Mouse (Mus musculus): ENCODE measurements around the gene Cmss1. TPM values are rescaled to one million over a fixed set of nuclear protein-coding genes. Genes with fewer than 3 reads are reported as not detected.

Gene Cmss1
- polyA plus RNA-seq, 1 experiment: 10.1 TPM

- DNase-seq (ENCODE audit: low read depth): no peak
- TF ChIP-seq POLR2A (IDR thresholded peaks at IDR 0.05; ENCODE audit: borderline replicate concordance, extremely low read depth, insufficient read depth, insufficient read length, poor library complexity, severe bottlenecking): no peak
- no peak for TF ChIP-seq CTCF (IDR thresholded peaks at IDR 0.05; ENCODE audit: borderline replicate concordance, extremely low read depth, insufficient read depth, insufficient read length)
Observed at GRCm38 (mm10) chr16:57543243-57543642, 63.4 kb downstream of the Cmss1 start.

GRCm38 (mm10) chr16:57536511-57536910 is 70.2 kb downstream of the Cmss1 start:
- no peak for TF ChIP-seq CTCF (IDR thresholded peaks at IDR 0.05; ENCODE audit: borderline replicate concordance, extremely low read depth, insufficient read depth, insufficient read length)
- TF ChIP-seq POLR2A (IDR thresholded peaks at IDR 0.05; ENCODE audit: borderline replicate concordance, extremely low read depth, insufficient read depth, insufficient read length, poor library complexity, severe bottlenecking): no peak
- no peak for DNase-seq (ENCODE audit: low read depth)

DNA sequence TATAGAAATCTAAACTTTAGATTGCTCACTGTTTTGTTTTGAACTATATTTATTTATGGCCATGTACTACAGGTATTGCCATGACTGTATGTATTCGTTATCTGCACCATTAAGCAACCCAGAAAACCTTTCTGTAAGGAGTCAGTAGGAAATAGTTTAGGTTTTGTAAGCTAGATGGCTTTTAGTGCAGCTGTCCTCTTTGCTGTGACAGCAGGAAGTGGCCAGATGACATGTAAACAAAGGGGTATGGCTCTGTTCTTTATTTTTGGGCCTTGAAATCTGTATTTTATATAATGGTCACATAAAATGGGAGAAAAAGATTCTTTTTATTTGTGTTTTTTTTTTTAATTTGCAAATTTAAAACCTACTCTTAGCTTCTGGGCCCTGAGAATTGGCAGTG is 71.9 kb downstream of the Cmss1 start:
- no peak for TF ChIP-seq POLR2A (IDR thresholded peaks at IDR 0.05; ENCODE audit: borderline replicate concordance, extremely low read depth, insufficient read depth, insufficient read length, poor library complexity, severe bottlenecking)
- no peak for TF ChIP-seq CTCF (IDR thresholded peaks at IDR 0.05; ENCODE audit: borderline replicate concordance, extremely low read depth, insufficient read depth, insufficient read length)
- DNase-seq (ENCODE audit: low read depth): no peak

DNA sequence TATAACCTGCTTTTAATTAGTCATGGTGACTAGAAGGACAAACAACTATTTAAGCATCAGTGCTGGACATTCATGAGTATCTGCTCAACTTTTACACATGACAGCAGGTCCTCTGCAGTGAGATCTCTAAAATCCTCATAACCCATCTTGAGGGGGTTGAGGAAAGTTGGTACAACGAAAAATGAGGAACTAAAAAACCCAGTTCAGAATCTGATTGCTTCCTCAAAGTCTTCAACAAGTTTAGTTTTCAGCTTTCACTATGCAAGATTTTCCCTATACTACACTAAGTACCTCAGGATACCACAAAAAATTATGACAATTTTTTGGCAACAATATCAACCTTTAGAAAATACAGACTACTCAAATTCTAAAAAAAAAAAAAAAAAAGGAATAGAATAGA is 72.3 kb downstream of the Cmss1 start:
- DNase-seq (ENCODE audit: low read depth): no peak
- TF ChIP-seq POLR2A (IDR thresholded peaks at IDR 0.05; ENCODE audit: borderline replicate concordance, extremely low read depth, insufficient read depth, insufficient read length, poor library complexity, severe bottlenecking) (no peak), CTCF (IDR thresholded peaks at IDR 0.05; ENCODE audit: borderline replicate concordance, extremely low read depth, insufficient read depth, insufficient read length) (no peak)

DNA sequence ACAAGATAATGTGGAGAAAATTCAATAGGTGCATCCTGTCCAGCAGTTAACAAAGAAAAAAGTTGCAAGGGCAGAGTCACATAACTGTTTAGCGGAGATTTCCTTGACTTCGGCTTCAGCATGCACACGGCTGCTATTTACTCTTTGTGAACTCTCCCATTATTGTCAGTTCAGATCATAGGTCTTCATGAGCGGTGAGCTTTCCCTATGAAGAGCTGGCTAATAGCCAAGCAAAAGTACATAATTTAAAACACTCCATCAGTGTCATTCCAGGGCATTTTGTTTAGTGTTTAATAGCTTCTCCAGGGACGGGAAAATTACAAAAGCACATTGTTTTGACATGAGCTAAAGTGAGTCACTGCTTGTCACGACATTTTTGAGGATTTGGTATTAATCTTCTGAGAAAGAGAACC is 74.6 kb downstream of the Cmss1 start:
- peak; percentile 49 for DNase-seq (ENCODE audit: low read depth)
- TF ChIP-seq CTCF (IDR thresholded peaks at IDR 0.05; ENCODE audit: borderline replicate concordance, extremely low read depth, insufficient read depth, insufficient read length) (no peak), POLR2A (IDR thresholded peaks at IDR 0.05; ENCODE audit: borderline replicate concordance, extremely low read depth, insufficient read depth, insufficient read length, poor library complexity, severe bottlenecking) (no peak)

GRCm38 (mm10) chr16:57530547-57530946 is 76.1 kb downstream of the Cmss1 start:
- DNase-seq (ENCODE audit: low read depth): no peak
- TF ChIP-seq POLR2A (IDR thresholded peaks at IDR 0.05; ENCODE audit: borderline replicate concordance, extremely low read depth, insufficient read depth, insufficient read length, poor library complexity, severe bottlenecking): no peak
- no peak for TF ChIP-seq CTCF (IDR thresholded peaks at IDR 0.05; ENCODE audit: borderline replicate concordance, extremely low read depth, insufficient read depth, insufficient read length)

GRCm38 (mm10) chr16:57528457-57528856 is 78.2 kb downstream of the Cmss1 start:
- no peak for DNase-seq (ENCODE audit: low read depth)
- TF ChIP-seq CTCF (IDR thresholded peaks at IDR 0.05; ENCODE audit: borderline replicate concordance, extremely low read depth, insufficient read depth, insufficient read length) (no peak), POLR2A (IDR thresholded peaks at IDR 0.05; ENCODE audit: borderline replicate concordance, extremely low read depth, insufficient read depth, insufficient read length, poor library complexity, severe bottlenecking) (no peak)

GRCm38 (mm10) chr16:57526893-57527292 is 79.8 kb downstream of the Cmss1 start:
- no peak for TF ChIP-seq POLR2A (IDR thresholded peaks at IDR 0.05; ENCODE audit: borderline replicate concordance, extremely low read depth, insufficient read depth, insufficient read length, poor library complexity, severe bottlenecking)
- TF ChIP-seq CTCF (IDR thresholded peaks at IDR 0.05; ENCODE audit: borderline replicate concordance, extremely low read depth, insufficient read depth, insufficient read length): no peak
- no peak for DNase-seq (ENCODE audit: low read depth)

DNA sequence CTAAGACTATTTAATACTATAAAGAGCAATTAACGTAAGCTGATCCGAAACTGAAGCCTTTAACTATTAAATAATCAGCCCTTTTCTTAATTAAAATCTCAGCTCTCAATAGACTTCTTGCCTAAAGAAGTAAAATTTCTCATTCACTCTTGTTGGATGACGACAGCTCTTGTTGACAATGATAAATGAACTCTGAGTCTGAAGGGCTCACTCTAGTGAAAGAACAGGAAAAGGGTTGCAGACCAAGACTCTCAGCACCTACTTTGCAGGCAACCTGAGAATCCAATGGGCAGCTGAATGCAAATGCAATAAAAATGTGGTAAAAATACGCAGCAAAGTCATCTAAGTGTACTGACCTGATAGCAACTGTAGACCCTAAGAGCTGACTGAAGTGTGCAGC is 81.2 kb downstream of the Cmss1 start:
- DNase-seq (ENCODE audit: low read depth): no peak
- no peak for TF ChIP-seq CTCF (IDR thresholded peaks at IDR 0.05; ENCODE audit: borderline replicate concordance, extremely low read depth, insufficient read depth, insufficient read length)
- TF ChIP-seq POLR2A (IDR thresholded peaks at IDR 0.05; ENCODE audit: borderline replicate concordance, extremely low read depth, insufficient read depth, insufficient read length, poor library complexity, severe bottlenecking): no peak

DNA sequence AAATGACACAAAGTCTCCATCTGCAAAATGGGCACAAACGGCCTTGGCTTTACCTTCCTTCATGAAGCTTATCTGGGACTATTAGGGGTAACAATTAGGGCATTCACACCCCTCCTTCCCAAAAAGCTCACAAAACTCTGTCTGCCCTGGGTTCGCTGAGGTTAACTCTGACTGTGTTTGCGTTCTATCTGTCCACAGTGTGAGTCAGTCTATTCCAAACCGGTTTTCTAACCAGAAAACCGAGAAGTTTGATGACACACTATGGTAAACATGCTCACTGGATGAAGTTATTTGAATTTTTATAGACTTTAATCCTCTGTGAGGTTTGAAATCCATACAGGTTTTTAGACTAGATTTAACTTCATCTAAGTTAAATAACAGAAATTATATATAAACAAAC is 81.6 kb downstream of the Cmss1 start:
- no peak for DNase-seq (ENCODE audit: low read depth)
- TF ChIP-seq POLR2A (IDR thresholded peaks at IDR 0.05; ENCODE audit: borderline replicate concordance, extremely low read depth, insufficient read depth, insufficient read length, poor library complexity, severe bottlenecking): no peak
- no peak for TF ChIP-seq CTCF (IDR thresholded peaks at IDR 0.05; ENCODE audit: borderline replicate concordance, extremely low read depth, insufficient read depth, insufficient read length)

GRCm38 (mm10) chr16:57515636-57516035 is 91.0 kb downstream of the Cmss1 start:
- no peak for DNase-seq (ENCODE audit: low read depth)
- TF ChIP-seq CTCF (IDR thresholded peaks at IDR 0.05; ENCODE audit: borderline replicate concordance, extremely low read depth, insufficient read depth, insufficient read length) (no peak), POLR2A (IDR thresholded peaks at IDR 0.05; ENCODE audit: borderline replicate concordance, extremely low read depth, insufficient read depth, insufficient read length, poor library complexity, severe bottlenecking) (no peak)

DNA sequence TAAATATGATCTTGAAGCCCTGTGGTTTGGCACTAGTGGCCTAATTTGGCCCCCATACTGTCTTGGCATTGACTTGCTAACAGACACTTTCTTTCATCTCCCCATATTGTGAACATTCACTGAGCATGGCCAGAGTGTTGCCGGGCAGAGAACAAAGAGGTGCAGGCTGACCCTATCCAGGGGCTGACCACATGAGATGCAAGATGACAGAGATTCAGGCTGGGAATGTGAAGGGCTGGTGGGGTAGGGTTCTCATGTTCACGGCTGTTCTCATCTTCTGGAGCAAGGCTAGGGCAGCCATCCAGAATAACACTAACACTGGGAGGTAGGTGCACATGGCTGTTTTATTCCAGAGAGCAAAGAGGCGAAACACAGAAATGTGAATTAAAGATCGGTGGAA is 92.3 kb downstream of the Cmss1 start:
- TF ChIP-seq POLR2A (IDR thresholded peaks at IDR 0.05; ENCODE audit: borderline replicate concordance, extremely low read depth, insufficient read depth, insufficient read length, poor library complexity, severe bottlenecking): no peak
- TF ChIP-seq CTCF (IDR thresholded peaks at IDR 0.05; ENCODE audit: borderline replicate concordance, extremely low read depth, insufficient read depth, insufficient read length): no peak
- no peak for DNase-seq (ENCODE audit: low read depth)
